Mouse (Mus musculus) intestine, embryonic 14.5 days (tissue): ENCODE data around the gene B4galt7. TPM values are rescaled to one million over a fixed set of nuclear protein-coding genes. Genes with fewer than 3 reads are reported as not detected.
"Not testable (repeated sequence)": the region's sequence is repeated elsewhere in the genome, so short reads cannot be mapped to it uniquely, and the experiment has no call there.

ENCODE experiments used
- ATAC-seq: fragments of 200-750 bp; cut with Nextera tagmentation; replicated peaks from 2 replicates; pipeline ENCODE4 v1.8.0; 2017; ENCODE audit warnings: low read depth, moderate number of reproducible peaks, moderate TSS enrichment, moderate library complexity; ENCODE audit not compliant: low FRiP score, low TSS enrichment
- DNase-seq: peaks from one replicate; pipeline ENCODE4 v3.0.0-alpha.2; 2018; ENCODE audit warnings: low spot score
- H3K27ac ChIP-seq: fragments of 300-500 bp; sonication (generic); 2 replicates; pipeline ENCODE4 v1.5.1; 2014; ENCODE audit warnings: low read depth, mild to moderate bottlenecking, control low read depth
- H3K27me3 ChIP-seq: fragments of 300-500 bp; sonication (generic); replicated peaks from 2 replicates; pipeline ENCODE4 v1.6.1; 2014; ENCODE audit warnings: low read length, control low read depth; ENCODE audit not compliant: control insufficient read depth, insufficient read depth
- H3K36me3 ChIP-seq: fragments of 300-500 bp; sonication (generic); 2 replicates; pipeline ENCODE4 v1.6.1; 2014; ENCODE audit warnings: low read length, control low read depth; ENCODE audit not compliant: control insufficient read depth, insufficient read depth
- H3K4me1 ChIP-seq: fragments of 300-500 bp; sonication (generic); replicated peaks from 2 replicates; pipeline ENCODE4 v1.6.1; 2014; ENCODE audit warnings: low read length, control low read depth, mixed read lengths; ENCODE audit not compliant: control insufficient read depth, insufficient read depth
- H3K4me2 ChIP-seq: fragments of 300-500 bp; sonication (generic); 2 replicates; pipeline ENCODE4 v1.6.1; 2014; ENCODE audit warnings: low read length
- H3K4me3 ChIP-seq: fragments of 300-500 bp; sonication (generic); 2 replicates; pipeline ENCODE4 v1.5.1; 2014; ENCODE audit warnings: low read depth, low read length, control low read depth, mixed read lengths
- H3K9ac ChIP-seq: fragments of 300-500 bp; sonication (generic); 2 replicates; pipeline ENCODE4 v1.6.1; 2014; ENCODE audit warnings: mild to moderate bottlenecking, low read length
- H3K9me3 ChIP-seq: fragments of 300-500 bp; sonication (generic); 2 replicates; pipeline ENCODE4 v1.6.1; 2016; ENCODE audit warnings: low read length, control low read depth; ENCODE audit not compliant: control insufficient read depth
- WGBS: fragments of 180-500 bp; shearing (Covaris S2); extraction: QIAGEN DNeasy Blood & Tissue Kit; methylation state at CpG from one replicate; pipeline ENCODE4 v1.1.7; 2014; 5-methylcytosine and 5-hydroxymethylcytosine counted together
- polyA plus RNA-seq: library from polyadenylated mRNA; unstranded; fragments of >200 nt; fragmentation: Nextera tagmentation; extraction: Ambion mirVana; gene quantifications from 2 replicates; pipeline ENCODE4 v1.2.1, GENCODE M21; 2014

B4galt7 gene
- polyA plus RNA-seq, 1 experiment from 2014 or later: 12.6 TPM

GRCm38 (mm10) chr13:55634639-55635127 is 35.0 kb downstream of the B4galt7 start, which contains the start of gene Ddx46:
TSS of gene Ddx46 (plus strand) at chr13:55635027.
- H3K27ac ChIP-seq: no peak within 1 kb of the TSS
- H3K36me3 ChIP-seq: peaks cover 50% of the 10 kb centered on the region
- H3K27me3 ChIP-seq: no peaks in the 10 kb centered on the region
- H3K4me1 ChIP-seq: peaks cover 10% of the 10 kb centered on the region
- H3K9ac ChIP-seq: peak within 1 kb of the TSS; percentile 72
- DNase-seq (peak; percentile 97), ATAC-seq (peak; percentile 85)
- H3K9me3 ChIP-seq: no peaks in the 10 kb centered on the region
- WGBS: 5% methylated on average over 30 of the region's 30 CpGs
- H3K4me2 ChIP-seq: peak within 1 kb of the TSS; percentile 66
- peak within 1 kb of the TSS; percentile 74 for H3K4me3 ChIP-seq

GRCm38 (mm10) chr13:55635146-55635571 is 35.5 kb downstream of the B4galt7 start:
- ATAC-seq (peak; percentile 53; the same call in 1 of the 2 replicates), DNase-seq (no peak)
- under 1% methylated on average over 39 of the region's 40 CpGs for WGBS
- peak overlapping the region; percentile 72 for H3K9ac ChIP-seq
- peak overlapping the region; percentile 66 for H3K4me2 ChIP-seq
- peak overlapping the region; percentile 74 for H3K4me3 ChIP-seq
- peaks cover 52% of the 10 kb centered on the region for H3K36me3 ChIP-seq
- peaks cover 10% of the 10 kb centered on the region for H3K4me1 ChIP-seq
- no peaks in the 10 kb centered on the region for H3K9me3 ChIP-seq
- H3K27me3 ChIP-seq: no peaks in the 10 kb centered on the region
- no peak overlapping the region for H3K27ac ChIP-seq

DNA sequence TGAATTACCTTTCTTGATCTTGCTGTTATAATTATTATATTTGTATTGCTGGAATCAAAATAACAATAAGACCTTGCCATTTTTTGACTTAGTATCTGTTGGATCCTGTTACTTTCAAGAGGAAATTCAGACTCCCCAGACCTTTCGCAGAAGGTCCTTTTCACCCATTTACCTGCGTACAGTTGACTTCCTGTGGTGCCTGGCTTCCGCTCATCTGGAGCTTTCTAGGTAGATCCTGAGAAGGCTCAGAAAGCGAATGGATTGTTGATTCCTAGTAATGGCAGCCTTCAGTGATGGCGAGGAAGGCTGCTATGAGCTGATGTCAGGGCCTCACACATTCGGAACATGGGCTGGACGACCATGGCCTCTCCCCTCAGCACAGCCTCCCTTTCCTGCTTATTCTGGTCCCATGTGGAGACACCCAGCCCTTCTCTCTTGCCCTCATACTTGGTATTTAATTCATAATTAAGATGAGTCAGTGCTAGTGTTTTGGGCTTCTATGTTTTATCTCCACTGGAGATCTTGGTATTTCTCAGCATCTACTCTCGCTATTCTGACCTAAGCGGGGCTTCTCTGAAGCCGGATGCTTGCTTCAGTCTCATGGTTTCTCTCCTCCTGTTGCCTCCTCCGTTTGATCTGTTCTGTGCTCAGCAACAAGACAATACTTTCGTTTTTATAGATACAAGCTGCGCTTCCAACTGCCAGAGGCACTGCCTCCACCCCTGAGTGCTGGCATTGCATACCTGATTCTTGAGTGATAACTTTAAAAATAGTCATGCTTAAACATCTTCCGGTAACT is 36.7 kb downstream of the B4galt7 start:
- Histone ChIP-seq H3K27ac (no peak overlapping the region), H3K27me3 (no peaks in the 10 kb centered on the region), H3K36me3 (peaks cover 50% of the 10 kb centered on the region), H3K4me3 (no peak overlapping the region), H3K4me2 (no peak overlapping the region; the same call in 1 of the 2 replicates), H3K4me1 (peaks cover 10% of the 10 kb centered on the region), H3K9ac (no peak overlapping the region), H3K9me3 (no peaks in the 10 kb centered on the region)
- ATAC-seq (no peak), DNase-seq (no peak)
- WGBS: 89% methylated on average over 14 of the region's 14 CpGs

DNA sequence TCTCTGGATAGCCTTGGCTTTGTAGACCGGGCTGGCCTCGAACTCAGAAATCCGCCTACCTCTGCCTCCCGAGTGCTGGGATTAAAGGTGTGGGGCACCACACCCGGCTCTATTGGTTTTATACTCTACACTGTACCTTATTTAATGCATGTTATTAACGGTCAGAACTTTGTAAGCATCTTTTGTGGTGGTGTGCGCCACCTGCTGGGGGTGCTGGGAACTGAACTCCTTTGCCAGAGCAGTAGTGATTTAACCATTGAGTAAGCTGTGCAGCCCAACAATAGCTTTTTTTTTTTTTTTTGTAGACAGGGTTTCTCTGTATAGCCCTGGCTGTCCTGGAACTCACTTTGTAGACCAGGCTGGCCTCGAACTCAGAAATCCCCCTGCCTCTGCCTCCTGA is 40.8 kb downstream of the B4galt7 start:
- H3K27me3 ChIP-seq, ATAC-seq, H3K9me3 ChIP-seq, H3K27ac ChIP-seq, H3K4me3 ChIP-seq, H3K4me2 ChIP-seq, H3K4me1 ChIP-seq, H3K9ac ChIP-seq: not testable (repeated sequence)
- 51% methylated on average over 8 of the region's 8 CpGs for WGBS
- H3K36me3 ChIP-seq: peaks cover 57% of the 10 kb centered on the region
- peak; percentile 97 for DNase-seq

GRCm38 (mm10) chr13:55644525-55644924 is 44.8 kb downstream of the B4galt7 start:
- DNase-seq: no peak
- Histone ChIP-seq H3K36me3 (peaks cover 81% of the 10 kb centered on the region), H3K4me1 (no peaks in the 10 kb centered on the region), H3K9ac (no peak overlapping the region), H3K4me3 (no peak overlapping the region), H3K27me3 (no peaks in the 10 kb centered on the region), H3K9me3 (no peaks in the 10 kb centered on the region), H3K27ac (no peak overlapping the region), H3K4me2 (no peak overlapping the region)
- WGBS: 88% methylated on average over 2 of the region's 2 CpGs
- no peak for ATAC-seq

DNA sequence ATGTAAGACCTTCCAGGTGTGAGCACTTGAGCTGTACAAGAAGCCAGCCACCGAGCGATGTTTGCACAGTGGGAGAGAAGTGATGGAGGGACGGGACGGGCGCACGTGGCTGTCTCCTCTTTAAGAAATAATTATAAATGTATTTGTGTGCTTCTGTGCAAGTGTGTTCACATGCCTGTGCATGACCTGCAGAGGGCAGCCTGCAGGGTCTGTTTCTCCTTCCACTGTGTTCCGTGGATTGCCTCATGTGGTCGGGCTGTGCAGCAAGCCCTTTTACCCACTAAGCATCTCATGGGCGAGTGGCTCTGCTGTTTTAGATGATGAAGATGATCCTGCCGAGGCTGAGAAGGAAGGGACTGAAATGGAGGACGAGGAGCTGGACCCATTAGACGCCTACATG is 50.4 kb downstream of the B4galt7 start:
- ATAC-seq (no peak), DNase-seq (no peak)
- Histone ChIP-seq H3K27ac (no peak overlapping the region), H3K36me3 (peaks cover 100% of the 10 kb centered on the region), H3K4me1 (no peaks in the 10 kb centered on the region), H3K4me2 (no peak overlapping the region), H3K4me3 (no peak overlapping the region), H3K9ac (no peak overlapping the region), H3K27me3 (no peaks in the 10 kb centered on the region), H3K9me3 (no peaks in the 10 kb centered on the region)
- 90% methylated on average over 12 of the region's 12 CpGs for WGBS

GRCm38 (mm10) chr13:55650980-55651379 is 51.3 kb downstream of the B4galt7 start:
- DNase-seq (no peak), ATAC-seq (no peak)
- Histone ChIP-seq H3K27ac (no peak overlapping the region), H3K9me3 (no peaks in the 10 kb centered on the region), H3K4me2 (no peak overlapping the region), H3K36me3 (peaks cover 100% of the 10 kb centered on the region), H3K27me3 (no peaks in the 10 kb centered on the region), H3K9ac (no peak overlapping the region), H3K4me3 (no peak overlapping the region), H3K4me1 (no peaks in the 10 kb centered on the region)
- WGBS: 91% methylated on average over 6 of the region's 6 CpGs
